Mouse (Mus musculus) neural tube, embryonic 11.5 days (tissue): ENCODE measurements around the gene Dyrk1a. TPM values are rescaled to one million over a fixed set of nuclear protein-coding genes. Genes with fewer than 3 reads are reported as not detected.

ENCODE experiments used
- ATAC-seq: fragments of 200-750 bp; cut with Nextera tagmentation; 2 replicates; pipeline ENCODE4 v1.8.0; 2017; ENCODE audit warnings: moderate number of reproducible peaks, mild to moderate bottlenecking, moderate TSS enrichment, moderate library complexity; ENCODE audit not compliant: insufficient read depth, low FRiP score, low TSS enrichment
- DNase-seq: peaks from one replicate; pipeline ENCODE4 v3.0.0-alpha.2; 2015; ENCODE audit warnings: low spot score
- H3K27ac ChIP-seq: fragments of 300-500 bp; sonication (generic); 2 replicates; pipeline ENCODE4 v1.5.1; 2014; ENCODE audit warnings: low read depth, mild to moderate bottlenecking, low read length
- H3K27me3 ChIP-seq: fragments of 300-500 bp; sonication (generic); 2 replicates; pipeline ENCODE4 v1.6.1; 2014; ENCODE audit warnings: mild to moderate bottlenecking, low read length, mixed read lengths; ENCODE audit not compliant: control insufficient read depth, insufficient read depth
- H3K36me3 ChIP-seq: fragments of 300-500 bp; sonication (generic); 2 replicates; pipeline ENCODE4 v1.6.1; 2014; ENCODE audit warnings: mild to moderate bottlenecking, low read length, moderate library complexity, mixed read lengths; ENCODE audit not compliant: control insufficient read depth, insufficient read depth
- H3K4me1 ChIP-seq: fragments of 300-500 bp; sonication (generic); 2 replicates; pipeline ENCODE4 v1.6.1; 2014; ENCODE audit warnings: low read length, mixed read lengths; ENCODE audit not compliant: control insufficient read depth, insufficient read depth
- H3K4me2 ChIP-seq: fragments of 300-500 bp; sonication (generic); 2 replicates; pipeline ENCODE4 v1.6.1; 2014; ENCODE audit warnings: low read depth, mild to moderate bottlenecking, moderate library complexity
- H3K4me3 ChIP-seq: fragments of 300-500 bp; sonication (generic); 2 replicates; pipeline ENCODE4 v1.5.1; 2014; ENCODE audit warnings: low read depth, low read length
- H3K9ac ChIP-seq: fragments of 300-500 bp; sonication (generic); 2 replicates; pipeline ENCODE4 v1.6.1; 2014; ENCODE audit warnings: mild to moderate bottlenecking, low read length
- H3K9me3 ChIP-seq: fragments of 300-500 bp; sonication (generic); 2 replicates; pipeline ENCODE4 v1.6.1; 2016; ENCODE audit warnings: low read length; ENCODE audit not compliant: control insufficient read depth
- WGBS: fragments of 180-500 bp; shearing (Covaris S2); extraction: QIAGEN DNeasy Blood & Tissue Kit; methylation state at CpG from one replicate; pipeline ENCODE4 v1.1.7; 2014; 5-methylcytosine and 5-hydroxymethylcytosine counted together
- polyA plus RNA-seq: library from polyadenylated mRNA; unstranded; fragments of >200 nt; fragmentation: Nextera tagmentation; extraction: Ambion mirVana; gene quantifications from 2 replicates; pipeline ENCODE4 v1.2.1, GENCODE M21; 2014

Dyrk1a gene
- polyA plus RNA-seq, 1 experiment from 2014 or later: 12.1 TPM

GRCm38 (mm10) chr16:94735472-94735871 is 165.7 kb downstream of the Dyrk1a start:
- Histone ChIP-seq H3K4me1 (no peaks in the 10 kb centered on the region), H3K9me3 (no peaks in the 10 kb centered on the region), H3K36me3 (no peaks in the 10 kb centered on the region), H3K4me3 (no peak overlapping the region), H3K4me2 (no peak overlapping the region), H3K9ac (no peak overlapping the region), H3K27me3 (no peaks in the 10 kb centered on the region), H3K27ac (no peak overlapping the region)
- DNase-seq (no peak), ATAC-seq (no peak)
- 63% methylated on average over 3 of the region's 3 CpGs for WGBS

GRCm38 (mm10) chr16:94736462-94737358 is 166.9 kb downstream of the Dyrk1a start:
- WGBS: 89% methylated on average over 8 of the region's 8 CpGs
- Histone ChIP-seq H3K4me2 (no peak overlapping the region), H3K9ac (no peak overlapping the region), H3K4me1 (no peaks in the 10 kb centered on the region), H3K9me3 (no peaks in the 10 kb centered on the region), H3K27ac (no peak overlapping the region), H3K4me3 (no peak overlapping the region), H3K36me3 (no peaks in the 10 kb centered on the region), H3K27me3 (no peaks in the 10 kb centered on the region)
- no peak for DNase-seq
- no peak for ATAC-seq

DNA sequence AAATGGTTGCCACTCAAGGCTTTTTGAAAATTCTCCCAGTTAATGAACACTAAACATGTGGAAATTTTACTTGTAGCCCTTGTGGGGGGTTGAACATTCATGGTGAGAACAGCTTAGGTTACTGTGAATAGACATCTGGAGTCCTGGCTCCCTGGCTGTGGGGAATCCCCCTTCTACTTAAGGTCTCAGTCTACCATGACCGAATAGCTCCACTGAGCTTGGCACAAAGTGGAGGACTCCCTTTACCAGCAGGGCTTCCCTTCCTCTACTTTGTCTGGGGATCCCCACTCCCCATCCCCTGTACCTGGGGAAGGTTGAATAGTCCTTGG is 167.5 kb downstream of the Dyrk1a start:
- Histone ChIP-seq H3K9ac (no peak overlapping the region), H3K4me2 (no peak overlapping the region), H3K4me3 (no peak overlapping the region), H3K36me3 (no peaks in the 10 kb centered on the region), H3K27me3 (no peaks in the 10 kb centered on the region), H3K4me1 (no peaks in the 10 kb centered on the region), H3K27ac (no peak overlapping the region), H3K9me3 (no peaks in the 10 kb centered on the region)
- DNase-seq (no peak), ATAC-seq (no peak)
- 81% methylated on average over 1 of the region's 1 CpGs for WGBS

- 5% methylated on average over 11 of the region's 11 CpGs for WGBS
- Histone ChIP-seq H3K9ac (no peak overlapping the region; the same call in 1 of the 2 replicates), H3K4me3 (no peak overlapping the region), H3K27ac (no peak overlapping the region), H3K27me3 (no peaks in the 10 kb centered on the region), H3K4me1 (no peaks in the 10 kb centered on the region), H3K4me2 (peak overlapping the region; percentile 22), H3K9me3 (no peaks in the 10 kb centered on the region), H3K36me3 (no peaks in the 10 kb centered on the region)
- DNase-seq: peak; percentile 53
- no peak for ATAC-seq
These were observed 174.2 kb downstream of the Dyrk1a start for GRCm38 (mm10) chr16:94743853-94744501.

- ATAC-seq (no peak), DNase-seq (no peak)
- H3K9ac ChIP-seq: no peak overlapping the region
- no peaks in the 10 kb centered on the region for H3K4me1 ChIP-seq
- no peak overlapping the region for H3K4me2 ChIP-seq
- H3K9me3 ChIP-seq: no peaks in the 10 kb centered on the region
- H3K4me3 ChIP-seq: no peak overlapping the region
- no peaks in the 10 kb centered on the region for H3K27me3 ChIP-seq
- 72% methylated on average over 9 of the region's 9 CpGs for WGBS
- no peak overlapping the region for H3K27ac ChIP-seq
- H3K36me3 ChIP-seq: no peaks in the 10 kb centered on the region
These were observed 175.2 kb downstream of the Dyrk1a start for GRCm38 (mm10) chr16:94745016-94745415.

Other genes starting within 250 kb of the Dyrk1a start
- gene Ripply3, start 241.6 kb upstream of the Dyrk1a start, polyA plus RNA-seq: 5.2 and 5.9 TPM in 2 replicates
- 454 and 471 TPM in 2 replicates for gene Ttc3, start 199.4 kb upstream of the Dyrk1a start, polyA plus RNA-seq
- gene Pigp, start 198.2 kb upstream of the Dyrk1a start, polyA plus RNA-seq: 73.6 and 74.6 TPM in 2 replicates
- gene Vps26c, start 43.2 kb upstream of the Dyrk1a start, polyA plus RNA-seq: 57.7 and 60.8 TPM in 2 replicates